Mouse (Mus musculus) heart, embryonic 14.5 days (tissue): ENCODE measurements around the gene Nphs1. TPM values are rescaled to one million over a fixed set of nuclear protein-coding genes. Genes with fewer than 3 reads are reported as not detected.

Experiments
- ATAC-seq: fragments of 200-750 bp; cut with Nextera tagmentation; 2 replicates; pipeline ENCODE4 v1.8.0; 2017; ENCODE audit warnings: low read depth, moderate TSS enrichment; ENCODE audit not compliant: insufficient number of reproducible peaks, insufficient read depth, low FRiP score
- H3K27ac ChIP-seq, 2 experiments: fragments of 200-500 bp in 1 of 2; fragments of 300-500 bp in 1 of 2; sonication (generic) in 1 of 2; replicated peaks in 1 of 2; 2 replicates each; pipeline ENCODE4 v1.5.1; 2012 to 2014; ENCODE audit warnings: low read depth in 2 of 2, low read length in 2 of 2, control low read depth in 1 of 2, mild to moderate bottlenecking in 1 of 2, mixed read lengths in 1 of 2; ENCODE audit not compliant: control insufficient read depth in 1 of 2, insufficient read depth in 1 of 2
- H3K27me3 ChIP-seq: fragments of 300-500 bp; sonication (generic); 2 replicates; pipeline ENCODE4 v1.6.1; 2014; ENCODE audit warnings: mild to moderate bottlenecking, low read length, control low read depth; ENCODE audit not compliant: control insufficient read depth, insufficient read depth
- H3K36me3 ChIP-seq: fragments of 300-500 bp; sonication (generic); 2 replicates; pipeline ENCODE4 v1.6.1; 2014; ENCODE audit warnings: mild to moderate bottlenecking, control low read depth, low read length, mixed read lengths; ENCODE audit not compliant: control insufficient read depth, insufficient read depth
- H3K4me1 ChIP-seq, 2 experiments: fragments of 200-500 bp in 1 of 2; fragments of 300-500 bp in 1 of 2; sonication (generic) in 1 of 2; 2 replicates each; pipeline ENCODE4 v1.6.1; 2012 to 2014; ENCODE audit warnings: low read length in 2 of 2, control low read depth in 1 of 2, mixed read lengths in 1 of 2; ENCODE audit not compliant: control insufficient read depth in 2 of 2, insufficient read depth in 2 of 2
- H3K4me2 ChIP-seq: fragments of 300-500 bp; sonication (generic); 2 replicates; pipeline ENCODE4 v1.6.1; 2014; ENCODE audit warnings: mild to moderate bottlenecking, low read length
- H3K4me3 ChIP-seq, 2 experiments: fragments of 200-500 bp in 1 of 2; fragments of 300-500 bp in 1 of 2; sonication (generic) in 1 of 2; 2 replicates each; pipeline ENCODE4 v1.5.1; 2012 to 2014; ENCODE audit warnings: low read length in 2 of 2, mild to moderate bottlenecking in 2 of 2, control low read depth in 1 of 2, low read depth in 1 of 2, moderate library complexity in 1 of 2; ENCODE audit not compliant: control insufficient read depth in 1 of 2, insufficient read depth in 1 of 2
- H3K9ac ChIP-seq: fragments of 300-500 bp; sonication (generic); 2 replicates; pipeline ENCODE4 v1.6.1; 2014; ENCODE audit warnings: mild to moderate bottlenecking, low read length
- H3K9me3 ChIP-seq: fragments of 300-500 bp; sonication (generic); 2 replicates; pipeline ENCODE4 v1.6.1; 2016; ENCODE audit warnings: low read length, control low read depth; ENCODE audit not compliant: control insufficient read depth
- WGBS: fragments of 180-500 bp; shearing (Covaris S2); extraction: QIAGEN DNeasy Blood & Tissue Kit; methylation state at CpG from one replicate; pipeline ENCODE4 v1.1.7; 2014; 5-methylcytosine and 5-hydroxymethylcytosine counted together
- polyA plus RNA-seq: library from polyadenylated mRNA; unstranded; fragments of >200 nt; fragmentation: Nextera tagmentation; extraction: Ambion mirVana; gene quantifications from 2 replicates; pipeline ENCODE4 v1.2.1, GENCODE M21; 2014

The Nphs1 gene
- polyA plus RNA-seq, 1 experiment from 2014 or later, result 0.14 TPM

DNA sequence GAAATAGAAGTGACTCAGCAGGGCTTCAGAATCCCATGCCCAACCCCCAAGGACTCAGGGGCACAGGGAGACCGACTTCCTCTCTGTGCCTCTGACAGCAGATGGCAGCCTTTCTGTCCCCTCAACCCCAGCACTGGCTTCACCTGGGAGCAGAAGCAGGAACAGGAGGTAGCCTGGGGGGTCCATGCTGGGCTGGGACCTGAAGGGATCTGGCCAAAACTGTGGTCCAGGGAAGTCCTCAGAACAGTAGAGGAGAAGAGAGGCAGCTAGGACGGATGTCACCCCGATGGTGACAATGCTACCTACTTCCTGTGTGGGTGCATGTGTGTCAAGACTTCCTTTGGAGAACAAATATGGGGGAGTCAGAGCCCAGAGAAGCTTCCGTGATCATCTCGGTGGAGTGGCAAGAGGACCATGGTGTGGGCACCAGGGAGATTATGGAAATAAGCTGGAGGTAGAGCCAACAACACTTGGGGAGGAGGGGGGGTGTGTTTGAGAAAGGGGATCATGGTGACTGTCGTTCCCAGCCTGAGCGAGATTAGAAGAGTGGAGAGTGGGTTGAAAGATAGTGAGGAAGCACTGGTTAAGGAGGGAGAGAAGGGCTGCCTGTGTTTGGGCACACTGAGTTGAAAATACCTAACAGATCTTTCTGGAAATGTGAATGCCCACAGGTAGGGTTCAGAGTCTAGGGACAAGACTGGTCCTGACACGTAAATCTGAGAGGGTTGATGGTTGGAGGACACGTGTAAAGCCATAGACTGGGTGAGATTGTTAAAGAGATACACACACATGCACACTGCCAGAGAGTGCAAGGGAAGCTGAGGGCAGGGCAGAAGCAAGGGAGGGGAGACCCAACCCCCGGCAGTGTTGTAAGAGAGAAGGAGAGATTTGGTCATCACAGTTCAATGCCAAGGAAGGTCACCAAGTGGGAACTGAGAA, 38.3 kb upstream of the Nphs1 start, which contains the start of gene Hcst:
Gene Hcst, minus strand, starts transcription at position 294 of the 939 bp plus-strand sequence.
- no peak within 1 kb of the TSS for H3K9ac ChIP-seq
- no peak within 1 kb of the TSS for H3K4me2 ChIP-seq
- H3K27ac ChIP-seq, result no peak within 1 kb of the TSS
- H3K27me3 ChIP-seq, result peaks cover 10% of the 10 kb centered on the region
- 58% methylated on average over 10 of the region's 10 CpGs for WGBS
- no peaks in the 10 kb centered on the region for H3K36me3 ChIP-seq
- peaks cover 8% of the 10 kb centered on the region for H3K9me3 ChIP-seq
- peaks cover 0 to 13% of the 10 kb centered on the region in 2 experiments; a peak in 2 of 4 replicates for H3K4me1 ChIP-seq
- H3K4me3 ChIP-seq, result no peak within 1 kb of the TSS
- no peak for ATAC-seq

DNA sequence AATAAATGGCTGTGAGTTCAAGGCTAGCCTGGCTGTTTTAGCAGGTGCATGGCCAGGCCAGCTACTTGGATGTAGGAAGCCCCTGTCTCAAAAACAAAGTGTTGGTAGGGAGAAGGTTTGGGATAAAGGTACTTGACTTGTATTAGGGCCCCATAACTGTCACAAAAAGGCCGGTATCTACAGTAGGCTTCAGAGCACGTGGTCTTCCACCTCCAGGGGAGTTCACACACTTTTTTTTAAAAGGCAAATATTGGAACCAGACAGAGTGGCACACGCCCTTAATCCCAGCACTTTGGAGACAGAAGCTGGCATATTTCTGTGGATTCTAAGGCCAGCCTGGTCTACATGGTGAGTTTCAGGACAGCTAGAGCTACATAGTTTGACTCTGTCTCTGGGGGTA, 37.4 kb upstream of the Nphs1 start:
- H3K36me3 ChIP-seq, result peaks cover 3% of the 10 kb centered on the region
- no peak overlapping the region for H3K9ac ChIP-seq
- no peak overlapping the region for H3K4me2 ChIP-seq
- H3K4me1 ChIP-seq, result peaks cover 0 to 13% of the 10 kb centered on the region in 2 experiments; a peak in 2 of 4 replicates
- H3K27ac ChIP-seq, result no peak overlapping the region
- no peak for ATAC-seq
- 87% methylated on average over 3 of the region's 3 CpGs for WGBS
- H3K9me3 ChIP-seq, result peaks cover 8% of the 10 kb centered on the region
- no peak overlapping the region for H3K4me3 ChIP-seq
- H3K27me3 ChIP-seq, result peaks cover 10% of the 10 kb centered on the region

DNA sequence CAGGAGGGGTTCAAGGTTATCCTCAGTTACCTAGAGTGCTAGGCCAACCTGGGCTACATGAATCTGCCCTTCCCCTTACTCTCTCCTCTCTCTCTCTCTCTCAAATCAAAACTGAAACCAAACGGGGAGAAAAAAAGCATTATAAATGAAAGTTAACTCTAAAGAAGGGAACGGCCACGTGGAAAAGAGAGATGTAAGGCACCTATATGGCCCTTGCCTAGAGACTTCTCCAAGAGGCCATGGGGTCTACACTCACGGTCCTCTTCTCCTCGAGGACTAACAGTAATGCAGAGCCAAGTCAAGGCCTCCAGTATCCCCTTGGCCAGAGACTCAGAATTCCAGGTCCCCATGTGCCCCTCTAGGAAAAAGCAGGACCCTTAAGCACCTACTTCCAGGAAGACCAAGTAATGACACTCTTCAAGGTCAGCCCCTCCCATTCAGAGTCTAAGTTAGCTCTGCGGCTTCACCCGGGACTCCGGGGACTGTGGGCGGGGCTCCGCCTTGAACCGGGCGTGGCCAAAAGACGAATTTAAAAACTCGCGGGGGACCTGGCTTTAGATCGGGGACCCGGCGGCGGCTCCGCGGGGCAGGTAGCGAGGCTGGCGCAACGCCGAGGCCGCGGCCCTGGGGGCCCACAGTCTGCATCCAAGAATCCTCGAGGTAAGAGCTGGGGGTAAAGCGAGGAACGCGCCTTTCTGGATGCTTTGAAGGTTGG, 36.8 kb upstream of the Nphs1 start, which contains the start of gene Nfkbid:
Gene Nfkbid, plus strand, starts transcription at position 558 of the 715 bp plus-strand sequence.
- Histone ChIP-seq H3K9me3 (peaks cover 8% of the 10 kb centered on the region), H3K27ac (peak within 1 kb of the TSS; percentile 1 to 50; a peak in 3 of 4 replicates), H3K4me3 (peak within 1 kb of the TSS; percentile 48 to 53), H3K36me3 (peaks cover 9% of the 10 kb centered on the region), H3K4me2 (peak within 1 kb of the TSS; percentile 81), H3K27me3 (peaks cover 10% of the 10 kb centered on the region), H3K9ac (peak within 1 kb of the TSS; percentile 67), H3K4me1 (peaks cover 0 to 13% of the 10 kb centered on the region in 2 experiments; a peak in 2 of 4 replicates)
- WGBS, result 10% methylated on average over 31 of the region's 31 CpGs
- no peak for ATAC-seq

DNA sequence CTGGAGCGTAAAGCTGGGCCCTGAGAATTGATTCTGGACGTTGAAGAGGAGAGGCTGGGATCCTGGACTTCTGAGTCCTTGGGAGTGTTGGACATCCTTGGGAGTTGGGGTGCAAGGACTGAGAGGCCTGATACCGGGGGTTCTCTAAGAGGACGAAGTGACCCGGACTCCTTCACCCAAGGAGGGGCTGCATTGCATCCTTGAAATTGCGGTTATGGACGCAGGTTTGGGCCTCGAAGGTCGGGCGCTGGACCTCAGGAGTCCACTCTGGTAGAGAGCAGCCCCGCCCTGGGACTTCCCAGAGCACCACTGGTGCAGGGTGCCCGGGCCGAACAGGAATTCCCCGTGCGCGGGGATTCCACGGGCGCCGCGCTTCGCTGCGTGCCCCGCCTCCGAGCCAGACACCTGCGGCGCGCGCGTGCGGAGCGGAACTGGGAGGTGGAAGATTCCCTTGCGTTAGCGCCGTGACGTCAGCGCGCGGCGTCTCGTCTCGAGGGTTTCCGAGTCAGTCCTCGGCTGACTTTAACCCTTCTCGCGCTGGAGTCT, 36.2 kb upstream of the Nphs1 start:
- ATAC-seq, result peak; percentile 23; the same call in 1 of the 2 replicates

DNA sequence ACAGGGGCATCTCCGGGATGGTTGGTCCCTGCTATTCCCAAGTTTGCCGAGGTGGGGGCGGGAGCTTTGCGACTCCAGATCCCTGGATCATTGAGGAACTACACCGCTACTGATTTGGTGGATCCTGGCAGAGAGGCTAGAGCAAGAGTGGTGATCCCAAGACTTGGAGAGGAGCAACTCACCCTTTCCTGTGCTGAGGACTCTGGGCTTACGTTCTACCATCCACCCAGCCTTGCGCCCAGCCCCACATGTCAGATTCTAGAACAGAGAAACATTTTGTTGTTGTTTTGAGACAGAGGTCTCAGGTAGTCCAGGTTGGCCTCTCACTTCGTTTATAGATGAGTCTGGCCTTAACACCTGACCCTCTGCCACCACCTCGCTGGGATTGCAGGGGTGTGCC, 35.6 kb upstream of the Nphs1 start:
- Histone ChIP-seq H3K9me3 (peaks cover 8% of the 10 kb centered on the region), H3K36me3 (peaks cover 13% of the 10 kb centered on the region), H3K4me2 (peak overlapping the region; percentile 81), H3K4me1 (peaks cover 0 to 13% of the 10 kb centered on the region in 2 experiments; a peak in 2 of 4 replicates), H3K9ac (peak overlapping the region; percentile 67), H3K27ac (peak overlapping the region; percentile 1 to 50; a peak in 3 of 4 replicates), H3K27me3 (peaks cover 10% of the 10 kb centered on the region), H3K4me3 (peak overlapping the region; percentile 48 to 53)
- ATAC-seq, result no peak
- WGBS, result 12% methylated on average over 9 of the region's 9 CpGs

More for the DNA sequence above, 36.2 kb upstream of the Nphs1 start:
- peak overlapping the region; percentile 48 to 53 for H3K4me3 ChIP-seq
- H3K4me1 ChIP-seq, result peaks cover 0 to 13% of the 10 kb centered on the region in 2 experiments; a peak in 2 of 4 replicates
- H3K27ac ChIP-seq, result no peak overlapping the region; a peak in 1 of 4 replicates
- peaks cover 9% of the 10 kb centered on the region for H3K36me3 ChIP-seq
- H3K9me3 ChIP-seq, result peaks cover 8% of the 10 kb centered on the region
- H3K4me2 ChIP-seq, result peak overlapping the region; percentile 81
- under 1% methylated on average over 45 of the region's 45 CpGs for WGBS
- peak overlapping the region; percentile 67 for H3K9ac ChIP-seq
- peaks cover 10% of the 10 kb centered on the region for H3K27me3 ChIP-seq

DNA sequence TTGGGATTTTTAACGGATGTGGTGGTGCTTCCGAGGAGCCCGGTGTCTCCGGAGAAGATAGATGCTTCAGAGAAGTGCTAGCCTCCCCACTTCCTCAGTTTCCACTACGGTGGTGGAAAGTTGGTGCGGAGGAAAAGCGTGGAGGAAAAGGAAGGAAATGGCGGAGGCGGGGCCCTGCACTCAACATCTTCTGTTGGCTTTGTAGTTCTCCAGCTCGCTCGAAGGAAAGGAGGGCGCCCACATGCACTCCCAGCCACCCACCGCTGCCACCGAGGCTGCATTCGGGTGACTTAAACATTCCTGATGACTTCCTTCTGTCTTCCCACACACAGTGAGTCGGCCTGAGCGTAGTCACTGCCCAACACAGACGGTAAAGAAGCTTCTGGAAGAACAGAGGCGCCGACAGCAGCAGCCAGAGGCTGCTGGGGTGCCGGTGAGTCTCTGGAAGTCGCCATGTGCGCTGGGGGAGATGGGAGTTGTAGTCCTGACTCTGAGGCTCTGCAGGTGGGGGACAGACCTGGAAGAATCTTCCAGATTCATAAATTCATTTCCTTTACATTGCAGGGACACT, 35.0 kb upstream of the Nphs1 start:
- Histone ChIP-seq H3K9ac (peak overlapping the region; percentile 67), H3K4me3 (peak overlapping the region; percentile 48 to 53), H3K27ac (peak overlapping the region; percentile 50 to 55), H3K36me3 (peaks cover 16% of the 10 kb centered on the region), H3K4me2 (peak overlapping the region; percentile 81), H3K4me1 (peaks cover 0 to 13% of the 10 kb centered on the region in 2 experiments; a peak in 2 of 4 replicates), H3K27me3 (peaks cover 10% of the 10 kb centered on the region), H3K9me3 (peaks cover 8% of the 10 kb centered on the region)
- 33% methylated on average over 22 of the region's 23 CpGs for WGBS
- ATAC-seq, result no peak

DNA sequence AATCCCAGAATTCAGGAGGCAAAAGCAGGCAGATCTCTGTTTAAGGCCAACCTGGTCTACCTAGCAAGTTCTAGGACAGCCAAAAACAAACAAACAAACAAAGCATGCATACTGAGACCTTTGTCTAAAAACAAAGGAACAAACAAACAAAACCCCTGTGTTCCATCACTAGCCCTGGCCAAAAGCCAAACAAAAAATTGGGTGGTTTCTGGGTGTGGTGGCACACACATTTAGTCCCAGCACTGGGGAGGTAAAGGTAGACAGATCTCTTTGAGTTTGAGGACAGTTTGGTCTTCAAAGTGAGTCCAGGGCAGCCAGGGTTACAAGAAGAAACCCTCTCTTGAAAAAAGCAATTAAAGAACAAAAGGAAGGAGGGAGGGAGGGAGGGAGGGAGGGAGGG, 28.8 kb upstream of the Nphs1 start:
- Histone ChIP-seq H3K4me1 (no peaks in the 10 kb centered on the region), H3K27ac (no peak overlapping the region), H3K36me3 (peaks cover 16% of the 10 kb centered on the region), H3K4me2 (no peak overlapping the region), H3K9ac (no peak overlapping the region), H3K9me3 (no peaks in the 10 kb centered on the region), H3K4me3 (no peak overlapping the region), H3K27me3 (no peaks in the 10 kb centered on the region; the same call in 1 of the 2 replicates)
- no peak for ATAC-seq
